Mouse (Mus musculus) heart, embryonic 16.5 days (tissue): ENCODE results near the gene Mrpl42. TPM values are rescaled to one million over a fixed set of nuclear protein-coding genes. Genes with fewer than 3 reads are reported as not detected.

ENCODE experiments used
- ATAC-seq: fragments of 200-750 bp; cut with Nextera tagmentation; replicated peaks from 2 replicates; pipeline ENCODE4 v1.8.0; 2017; ENCODE audit warnings: moderate number of reproducible peaks; ENCODE audit not compliant: insufficient read depth, low FRiP score; ENCODE audit errors: extremely low read depth
- H3K27ac ChIP-seq: fragments of 300-500 bp; sonication (generic); 2 replicates; pipeline ENCODE4 v1.5.1; 2014; ENCODE audit warnings: mild to moderate bottlenecking, low read length, control low read depth, moderate library complexity
- H3K27me3 ChIP-seq: fragments of 300-500 bp; sonication (generic); 2 replicates; pipeline ENCODE4 v1.6.1; 2014; ENCODE audit warnings: low read length, mixed read lengths; ENCODE audit not compliant: control insufficient read depth, insufficient read depth
- H3K36me3 ChIP-seq: fragments of 300-500 bp; sonication (generic); 2 replicates; pipeline ENCODE4 v1.6.1; 2014; ENCODE audit not compliant: control insufficient read depth, insufficient read depth
- H3K4me1 ChIP-seq: fragments of 300-500 bp; sonication (generic); 2 replicates; pipeline ENCODE4 v1.6.1; 2014; ENCODE audit warnings: low read length, mixed read lengths; ENCODE audit not compliant: control insufficient read depth, insufficient read depth
- H3K4me2 ChIP-seq: fragments of 300-500 bp; sonication (generic); 2 replicates; pipeline ENCODE4 v1.6.1; 2014; ENCODE audit warnings: low read depth, mild to moderate bottlenecking, control low read depth, low read length
- H3K4me3 ChIP-seq: fragments of 300-500 bp; sonication (generic); 2 replicates; pipeline ENCODE4 v1.5.1; 2014; ENCODE audit warnings: mild to moderate bottlenecking, control low read depth, low read length
- H3K9ac ChIP-seq: fragments of 300-500 bp; sonication (generic); 2 replicates; pipeline ENCODE4 v1.6.1; 2014; ENCODE audit warnings: low read length, control low read depth
- H3K9me3 ChIP-seq: fragments of 300-500 bp; sonication (generic); replicated peaks from 2 replicates; pipeline ENCODE4 v1.6.1; 2016; ENCODE audit warnings: low read length; ENCODE audit not compliant: control insufficient read depth
- WGBS: fragments of 180-500 bp; shearing (Covaris S2); extraction: QIAGEN DNeasy Blood & Tissue Kit; methylation state at CpG from one replicate; pipeline ENCODE4 v1.1.7; 2014; 5-methylcytosine and 5-hydroxymethylcytosine counted together
- polyA plus RNA-seq: library from polyadenylated mRNA; unstranded; fragments of >200 nt; fragmentation: Nextera tagmentation; extraction: Ambion mirVana; gene quantifications from 2 replicates; pipeline ENCODE4 v1.2.1, GENCODE M21; 2015

Gene Mrpl42
- polyA plus RNA-seq, 1 experiment from 2014 or later: 629 TPM

DNA sequence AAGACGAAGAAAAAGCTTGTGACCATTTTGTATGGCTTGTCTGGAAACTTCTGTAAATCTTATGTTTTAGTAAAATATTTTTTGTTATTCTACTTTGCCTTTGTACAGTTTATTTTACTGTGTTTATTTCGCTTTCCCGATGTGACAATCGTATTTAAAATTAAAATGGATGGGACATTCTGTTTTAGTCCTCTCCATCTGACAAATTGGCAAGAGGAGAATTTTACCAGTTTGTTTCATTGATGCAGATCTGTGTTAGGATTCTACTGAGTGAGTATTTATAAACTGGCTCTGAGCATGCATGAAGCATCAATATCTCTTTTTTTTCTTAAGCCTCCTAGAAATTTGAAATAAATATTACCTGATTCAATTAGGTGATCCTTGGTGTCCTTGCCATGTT lies 41.2 kb upstream of the Mrpl42 start:
- Histone ChIP-seq H3K4me2 (no peak overlapping the region), H3K9ac (no peak overlapping the region), H3K4me3 (no peak overlapping the region), H3K4me1 (peaks cover 25% of the 10 kb centered on the region), H3K36me3 (peaks cover 16% of the 10 kb centered on the region; the same call in 1 of the 2 replicates), H3K27me3 (no peaks in the 10 kb centered on the region), H3K27ac (no peak overlapping the region), H3K9me3 (no peaks in the 10 kb centered on the region)
- 88% methylated on average over 4 of the region's 4 CpGs for WGBS
- no peak for ATAC-seq

- Histone ChIP-seq H3K27me3 (no peaks in the 10 kb centered on the region), H3K4me3 (no peak overlapping the region), H3K9ac (0 out of 2 replicates have a peak overlapping the region, but pooled peaks have one; percentile 9), H3K4me1 (peaks cover 29% of the 10 kb centered on the region), H3K4me2 (no peak overlapping the region; the same call in 1 of the 2 replicates), H3K36me3 (peaks cover 5% of the 10 kb centered on the region; the same call in 1 of the 2 replicates), H3K9me3 (no peaks in the 10 kb centered on the region), H3K27ac (peak overlapping the region; percentile 45)
- ATAC-seq: no peak
- WGBS: 79% methylated on average over 3 of the region's 3 CpGs
Observed at GRCm38 (mm10) chr10:95539841-95540240, 38.1 kb upstream of the Mrpl42 start.

DNA sequence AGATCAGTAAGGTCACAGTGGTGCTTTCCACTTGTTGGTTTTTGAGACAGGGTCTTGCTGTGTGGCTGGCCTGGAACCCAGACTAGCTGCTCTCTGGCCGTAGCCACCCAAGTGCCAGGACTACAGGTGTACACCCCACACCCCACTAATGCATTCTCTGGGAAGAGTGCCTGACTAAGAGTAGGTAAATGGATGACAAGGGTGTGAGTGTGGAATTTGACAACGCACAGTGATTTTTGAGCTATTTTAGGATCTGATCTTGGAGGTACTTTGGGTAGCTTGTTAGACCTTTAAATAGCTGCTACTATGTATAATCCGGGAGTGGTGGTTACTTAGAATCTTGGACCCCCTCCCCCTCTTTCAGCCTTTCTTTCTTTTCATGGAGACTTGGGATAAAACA lies 37.5 kb upstream of the Mrpl42 start:
- Histone ChIP-seq H3K27me3 (no peaks in the 10 kb centered on the region), H3K36me3 (peaks cover 3% of the 10 kb centered on the region; the same call in 1 of the 2 replicates), H3K4me1 (peaks cover 29% of the 10 kb centered on the region), H3K4me3 (no peak overlapping the region), H3K27ac (peak overlapping the region; percentile 83), H3K9ac (0 out of 2 replicates have a peak overlapping the region, but pooled peaks have one; percentile 9), H3K9me3 (no peaks in the 10 kb centered on the region), H3K4me2 (peak overlapping the region; percentile 43)
- peak; percentile 73 for ATAC-seq
- 39% methylated on average over 3 of the region's 3 CpGs for WGBS

- Histone ChIP-seq H3K4me3 (no peak overlapping the region), H3K36me3 (no peaks in the 10 kb centered on the region), H3K27me3 (no peaks in the 10 kb centered on the region), H3K27ac (no peak overlapping the region), H3K9me3 (no peaks in the 10 kb centered on the region), H3K9ac (no peak overlapping the region), H3K4me2 (no peak overlapping the region), H3K4me1 (peaks cover 38% of the 10 kb centered on the region)
- ATAC-seq: no peak
- 67% methylated on average over 6 of the region's 6 CpGs for WGBS
Observed at GRCm38 (mm10) chr10:95536222-95536541, 34.4 kb upstream of the Mrpl42 start.

GRCm38 (mm10) chr10:95535399-95536221 lies 33.9 kb upstream of the Mrpl42 start:
- no peak for ATAC-seq
- no peak overlapping the region for H3K4me2 ChIP-seq
- peaks cover 42% of the 10 kb centered on the region for H3K4me1 ChIP-seq
- H3K4me3 ChIP-seq: no peak overlapping the region
- no peak overlapping the region for H3K9ac ChIP-seq
- peak overlapping the region; percentile 48; the same call in 1 of the 2 replicates for H3K27ac ChIP-seq
- H3K9me3 ChIP-seq: no peaks in the 10 kb centered on the region
- 79% methylated on average over 7 of the region's 8 CpGs for WGBS
- no peaks in the 10 kb centered on the region for H3K36me3 ChIP-seq
- H3K27me3 ChIP-seq: no peaks in the 10 kb centered on the region

DNA sequence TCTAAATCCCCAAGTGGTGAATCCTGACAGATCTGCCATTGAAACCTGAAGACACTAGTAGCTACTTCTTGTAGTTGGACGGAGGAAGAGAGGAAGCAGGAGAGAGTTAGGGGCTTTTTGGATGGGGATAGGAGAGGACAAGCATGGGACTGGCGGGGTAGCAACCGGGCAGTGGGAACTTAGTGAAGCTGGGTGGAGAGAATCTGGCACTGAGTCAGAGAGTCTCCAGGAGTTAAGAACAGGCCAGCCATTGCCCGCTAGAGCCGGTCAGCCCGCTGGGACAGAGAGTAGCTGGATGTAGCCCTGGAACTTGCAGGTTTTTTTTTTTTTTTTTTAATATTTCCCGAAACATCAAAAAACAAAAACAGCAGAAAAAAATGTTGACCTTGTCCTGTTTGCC lies 31.6 kb upstream of the Mrpl42 start:
- peaks cover 43% of the 10 kb centered on the region for H3K4me1 ChIP-seq

GRCm38 (mm10) chr10:95532916-95533315 lies 31.2 kb upstream of the Mrpl42 start:
- Histone ChIP-seq H3K9ac (no peak overlapping the region), H3K4me2 (no peak overlapping the region), H3K36me3 (no peaks in the 10 kb centered on the region), H3K4me3 (no peak overlapping the region), H3K27me3 (no peaks in the 10 kb centered on the region), H3K27ac (no peak overlapping the region), H3K4me1 (peaks cover 42% of the 10 kb centered on the region), H3K9me3 (no peaks in the 10 kb centered on the region)
- 61% methylated on average over 5 of the region's 5 CpGs for WGBS
- no peak for ATAC-seq

More for the DNA sequence above, 31.6 kb upstream of the Mrpl42 start:
- 71% methylated on average over 7 of the region's 7 CpGs for WGBS
- no peaks in the 10 kb centered on the region for H3K9me3 ChIP-seq
- H3K4me2 ChIP-seq: no peak overlapping the region
- no peak; the same call in 1 of the 2 replicates for ATAC-seq
- no peaks in the 10 kb centered on the region for H3K27me3 ChIP-seq
- H3K36me3 ChIP-seq: no peaks in the 10 kb centered on the region
- H3K27ac ChIP-seq: peak overlapping the region; percentile 55; the same call in 1 of the 2 replicates
- H3K4me3 ChIP-seq: no peak overlapping the region
- no peak overlapping the region for H3K9ac ChIP-seq

- no peak for ATAC-seq
- 67% methylated on average over 2 of the region's 2 CpGs for WGBS
- no peaks in the 10 kb centered on the region for H3K36me3 ChIP-seq
- H3K27ac ChIP-seq: no peak overlapping the region
- no peaks in the 10 kb centered on the region for H3K27me3 ChIP-seq
- no peak overlapping the region for H3K4me2 ChIP-seq
- H3K4me3 ChIP-seq: no peak overlapping the region
- H3K4me1 ChIP-seq: peaks cover 47% of the 10 kb centered on the region
- no peaks in the 10 kb centered on the region for H3K9me3 ChIP-seq
- H3K9ac ChIP-seq: no peak overlapping the region
Observed at GRCm38 (mm10) chr10:95530551-95531121, 28.9 kb upstream of the Mrpl42 start.

- no peaks in the 10 kb centered on the region for H3K27me3 ChIP-seq
- 79% methylated on average over 5 of the region's 5 CpGs for WGBS
- ATAC-seq: no peak
- peaks cover 31% of the 10 kb centered on the region for H3K4me1 ChIP-seq
- 0 out of 2 replicates have a peak overlapping the region, but pooled peaks have one; percentile 24 for H3K27ac ChIP-seq
- H3K4me2 ChIP-seq: no peak overlapping the region
- no peaks in the 10 kb centered on the region for H3K9me3 ChIP-seq
- no peak overlapping the region for H3K9ac ChIP-seq
- no peak overlapping the region for H3K4me3 ChIP-seq
- H3K36me3 ChIP-seq: no peaks in the 10 kb centered on the region; the same call in 1 of the 2 replicates
Observed at GRCm38 (mm10) chr10:95526495-95527122, 24.9 kb upstream of the Mrpl42 start.
